Mouse (Mus musculus): ENCODE results near the gene Ndufv3.

DNA sequence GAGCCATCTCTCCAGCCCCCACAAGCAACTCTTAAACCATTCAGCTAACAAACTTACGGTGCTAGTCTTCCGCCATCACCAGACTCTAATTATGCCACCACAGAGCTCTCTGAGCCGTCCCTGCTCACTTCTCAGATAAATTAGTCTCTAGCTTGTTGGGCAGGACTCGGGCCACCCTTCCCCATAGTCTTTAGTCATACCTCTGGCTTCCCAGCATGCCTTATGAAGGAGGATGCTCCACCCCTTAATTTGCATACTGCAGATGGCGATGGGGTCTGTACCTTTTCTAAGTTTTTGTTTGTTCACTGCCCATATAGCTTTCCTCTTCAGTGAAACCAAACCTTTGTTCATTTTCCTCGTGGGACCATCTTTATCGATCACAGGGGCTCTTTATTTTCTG is 41.3 kb upstream of the Ndufv3 start:
- TF ChIP-seq POLR2A (IDR thresholded peaks at IDR 0.05; ENCODE audit: extremely low read depth, insufficient read depth, low read length) (no peak), CTCF (IDR thresholded peaks at IDR 0.05; ENCODE audit: low read depth, low read length) (no peak)
